Mouse (Mus musculus) heart, postnatal 4 days (tissue): ENCODE measurements at regions not wholly inside any gene's neighbourhood (a gene's known extent, or its start where the extent isn't known, plus 50 kb on each side); places are given as distances from the start of the nearest gene placed in this dataset.
A peak's percentile ranks its signal among the peaks of the same experiment; 100 is the strongest.

Source experiments
- DNase-seq: peaks from one replicate; pipeline ENCODE4 v3.0.0; 2021

- DNase-seq: no peak
These were observed 2258.0 kb downstream of the 4930444P10Rik start for GRCm38 (mm10) chr1:13834860-13835840.

- DNase-seq: no peak
These were observed 2285.3 kb downstream of the 4930444P10Rik start for GRCm38 (mm10) chr1:13807786-13808185.

- DNase-seq: no peak
These were observed 2292.7 kb downstream of the 4930444P10Rik start for GRCm38 (mm10) chr1:13800460-13800859.

GRCm38 (mm10) chr1:13798848-13799247 is 2294.3 kb downstream of the 4930444P10Rik start:
- no peak for DNase-seq

GRCm38 (mm10) chr1:13795196-13795595 is 2297.9 kb downstream of the 4930444P10Rik start:
- no peak for DNase-seq

GRCm38 (mm10) chr1:13789318-13790085 is 2303.6 kb downstream of the 4930444P10Rik start:
- peak; percentile 78 for DNase-seq

- no peak for DNase-seq
These were observed 2306.1 kb downstream of the 4930444P10Rik start for GRCm38 (mm10) chr1:13787016-13787415.

- peak; percentile 36 for DNase-seq
These were observed 2308.7 kb downstream of the 4930444P10Rik start for GRCm38 (mm10) chr1:13784396-13784795.

GRCm38 (mm10) chr1:13782633-13783032 is 2310.5 kb downstream of the 4930444P10Rik start:
- DNase-seq: no peak

GRCm38 (mm10) chr1:13772106-13772505 is 2321.0 kb downstream of the 4930444P10Rik start:
- no peak for DNase-seq

- peak; percentile 16 for DNase-seq
These were observed 2322.1 kb downstream of the 4930444P10Rik start for GRCm38 (mm10) chr1:13771014-13771463.

GRCm38 (mm10) chr1:13752479-13752878 is 2338.6 kb downstream of the A830018L16Rik start:
- no peak for DNase-seq

- no peak for DNase-seq
These were observed 2337.5 kb downstream of the A830018L16Rik start for GRCm38 (mm10) chr1:13751381-13751780.
